Mouse (Mus musculus) bone marrow, adult 2 months (tissue): ENCODE measurements around the gene Mum1.

Source experiments
- CTCF ChIP-seq: fragments of 200-500 bp; IDR thresholded peaks from 2 replicates; pipeline ENCODE4 v1.5.1; 2011; ENCODE audit warnings: low read length, control low read depth; ENCODE audit not compliant: control insufficient read depth, insufficient read depth
- POLR2A ChIP-seq: fragments of 200-500 bp; IDR thresholded peaks from 2 replicates; pipeline ENCODE4 v1.6.1; 2011; ENCODE audit warnings: low read depth, mild to moderate bottlenecking, control low read depth, low read length, borderline replicate concordance; ENCODE audit not compliant: control insufficient read depth

DNA sequence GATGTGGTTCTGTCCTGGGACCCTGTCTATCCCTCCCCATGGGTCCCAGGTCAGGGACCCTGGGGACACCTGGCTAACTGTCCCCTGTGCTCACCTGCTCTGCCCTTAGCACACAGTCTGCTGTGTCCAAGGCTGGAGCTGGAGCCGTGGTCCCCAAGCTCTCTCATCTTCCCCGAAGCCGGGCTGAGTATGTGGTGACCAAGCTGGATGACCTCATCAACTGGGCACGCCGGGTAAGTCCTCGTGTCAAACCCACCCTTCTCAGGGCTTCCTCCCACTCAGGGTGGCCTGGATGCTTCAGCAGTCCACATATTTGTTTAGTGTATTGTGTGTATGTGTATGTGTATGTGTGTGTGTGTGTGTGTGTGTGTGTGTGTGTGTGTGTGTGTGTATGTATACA lies 27.3 kb downstream of the Mum1 start:
- TF ChIP-seq CTCF (no peak), POLR2A (no peak)
